Mouse (Mus musculus): ENCODE results near the gene Ripply3. TPM values are rescaled to one million over a fixed set of nuclear protein-coding genes. Genes with fewer than 3 reads are reported as not detected.

Ripply3 gene
- polyA plus RNA-seq, 1 experiment, result 3.6 TPM

- TF ChIP-seq CTCF (IDR thresholded peaks at IDR 0.05; ENCODE audit: control insufficient read depth, insufficient read depth, low read length) (no peak), POLR2A (IDR thresholded peaks at IDR 0.05; ENCODE audit: borderline replicate concordance, control insufficient read depth, low read depth, low read length) (no peak)
- no peak overlapping the region for H3K4me3 ChIP-seq (replicated peaks; ENCODE audit: control insufficient read depth, low read depth, low read length)
- no peaks in the 10 kb centered on the region; the same call in 1 of the 2 replicates for H3K4me1 ChIP-seq (ENCODE audit: control insufficient read depth, insufficient read depth, low read length)
- H3K27ac ChIP-seq (ENCODE audit: control insufficient read depth, insufficient read depth, low read depth, low read length, poor library complexity), result no peak overlapping the region
- 75% methylated on average over 1 of the region's 1 CpGs for WGBS
Measured at GRCm38 (mm10) chr16:94311416-94311815, 16.8 kb upstream of the Ripply3 start.

GRCm38 (mm10) chr16:94311931-94312330 is 16.3 kb upstream of the Ripply3 start:
- WGBS, result 77% methylated on average over 4 of the region's 4 CpGs
- Histone ChIP-seq H3K4me1 (ENCODE audit: control insufficient read depth, insufficient read depth, low read length) (no peaks in the 10 kb centered on the region; the same call in 1 of the 2 replicates), H3K4me3 (replicated peaks; ENCODE audit: control insufficient read depth, low read depth, low read length) (no peak overlapping the region), H3K27ac (ENCODE audit: control insufficient read depth, insufficient read depth, low read depth, low read length, poor library complexity) (no peak overlapping the region)
- no peak for TF ChIP-seq POLR2A (IDR thresholded peaks at IDR 0.05; ENCODE audit: borderline replicate concordance, control insufficient read depth, low read depth, low read length)
- TF ChIP-seq CTCF (IDR thresholded peaks at IDR 0.05; ENCODE audit: control insufficient read depth, insufficient read depth, low read length), result no peak

DNA sequence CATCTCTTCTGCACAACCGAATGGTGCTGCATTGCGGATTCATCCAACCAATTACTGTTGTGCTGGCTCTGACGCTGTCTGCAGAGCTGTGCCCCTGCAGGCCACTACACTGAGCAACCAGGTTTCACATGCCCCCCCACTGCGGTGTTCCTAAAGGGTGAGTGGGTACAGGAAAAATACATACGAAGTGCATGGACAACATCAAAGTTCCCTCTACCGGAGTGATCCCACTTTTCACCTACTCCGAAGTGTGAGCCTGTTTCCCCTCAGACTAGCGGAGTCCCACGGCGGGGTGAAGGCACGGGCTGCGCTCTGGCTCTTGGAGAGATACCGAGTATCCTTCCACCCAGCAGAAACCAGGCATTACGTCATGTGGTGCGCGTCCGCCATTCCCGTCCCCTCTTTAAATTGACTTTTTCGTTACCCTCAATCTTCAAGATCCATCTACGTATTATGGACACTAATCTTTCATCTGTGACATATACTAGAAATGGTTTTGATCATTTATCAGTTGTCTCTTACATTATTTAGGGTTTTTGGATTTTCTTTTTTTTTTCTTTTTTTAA is 15.5 kb upstream of the Ripply3 start:
- H3K4me3 ChIP-seq (replicated peaks; ENCODE audit: control insufficient read depth, low read depth, low read length), result peak overlapping the region; percentile 74
- 0% methylated on average over 20 of the region's 20 CpGs for WGBS
- no peaks in the 10 kb centered on the region; the same call in 1 of the 2 replicates for H3K4me1 ChIP-seq (ENCODE audit: control insufficient read depth, insufficient read depth, low read length)
- peak overlapping the region; percentile 85 for H3K27ac ChIP-seq (ENCODE audit: control insufficient read depth, insufficient read depth, low read depth, low read length, poor library complexity)
- 0 out of 2 replicates have a peak, but pooled peaks have one; percentile 37 for TF ChIP-seq POLR2A (IDR thresholded peaks at IDR 0.05; ENCODE audit: borderline replicate concordance, control insufficient read depth, low read depth, low read length)
- TF ChIP-seq CTCF (IDR thresholded peaks at IDR 0.05; ENCODE audit: control insufficient read depth, insufficient read depth, low read length), result no peak

GRCm38 (mm10) chr16:94313229-94314030 is 14.8 kb upstream of the Ripply3 start, which contains the start of gene Hlcs:
Gene Hlcs (minus strand): TSS chr16:94313571.
- peak; percentile 85 for TF ChIP-seq CTCF (IDR thresholded peaks at IDR 0.05; ENCODE audit: control insufficient read depth, insufficient read depth, low read length)
- peak; percentile 57; the same call in 1 of the 2 replicates for TF ChIP-seq POLR2A (IDR thresholded peaks at IDR 0.05; ENCODE audit: borderline replicate concordance, control insufficient read depth, low read depth, low read length)
- Histone ChIP-seq H3K4me3 (replicated peaks; ENCODE audit: control insufficient read depth, low read depth, low read length) (peak within 1 kb of the TSS; percentile 74), H3K27ac (ENCODE audit: control insufficient read depth, insufficient read depth, low read depth, low read length, poor library complexity) (peak within 1 kb of the TSS; percentile 95), H3K4me1 (ENCODE audit: control insufficient read depth, insufficient read depth, low read length) (no peaks in the 10 kb centered on the region; the same call in 1 of the 2 replicates)
- WGBS, result 1% methylated on average over 64 of the region's 64 CpGs

DNA sequence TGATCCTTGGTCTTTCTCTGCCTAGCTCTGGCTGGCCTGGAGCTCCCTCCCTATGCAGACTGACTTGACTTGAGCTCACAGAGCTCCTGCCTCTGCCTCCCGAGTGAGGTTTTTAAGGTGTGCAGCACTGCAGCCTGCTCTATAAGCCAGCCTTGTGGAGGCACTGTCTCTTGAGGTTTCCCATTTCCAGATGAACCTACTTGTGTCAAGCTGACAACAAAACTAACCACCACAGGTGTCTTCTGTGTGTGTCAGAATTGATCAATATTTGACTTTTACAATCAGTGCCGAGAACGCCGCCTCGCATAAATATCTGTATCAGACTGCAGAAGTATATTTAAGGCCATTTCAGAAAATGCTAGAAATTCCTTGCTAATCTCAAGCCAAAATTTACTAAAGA is 13.6 kb upstream of the Ripply3 start:
- no peak overlapping the region for H3K4me3 ChIP-seq (replicated peaks; ENCODE audit: control insufficient read depth, low read depth, low read length)
- TF ChIP-seq POLR2A (IDR thresholded peaks at IDR 0.05; ENCODE audit: borderline replicate concordance, control insufficient read depth, low read depth, low read length), result no peak
- no peak for TF ChIP-seq CTCF (IDR thresholded peaks at IDR 0.05; ENCODE audit: control insufficient read depth, insufficient read depth, low read length)
- no peak overlapping the region for H3K27ac ChIP-seq (ENCODE audit: control insufficient read depth, insufficient read depth, low read depth, low read length, poor library complexity)
- WGBS, result 91% methylated on average over 5 of the region's 5 CpGs
- H3K4me1 ChIP-seq (ENCODE audit: control insufficient read depth, insufficient read depth, low read length), result no peaks in the 10 kb centered on the region; the same call in 1 of the 2 replicates

DNA sequence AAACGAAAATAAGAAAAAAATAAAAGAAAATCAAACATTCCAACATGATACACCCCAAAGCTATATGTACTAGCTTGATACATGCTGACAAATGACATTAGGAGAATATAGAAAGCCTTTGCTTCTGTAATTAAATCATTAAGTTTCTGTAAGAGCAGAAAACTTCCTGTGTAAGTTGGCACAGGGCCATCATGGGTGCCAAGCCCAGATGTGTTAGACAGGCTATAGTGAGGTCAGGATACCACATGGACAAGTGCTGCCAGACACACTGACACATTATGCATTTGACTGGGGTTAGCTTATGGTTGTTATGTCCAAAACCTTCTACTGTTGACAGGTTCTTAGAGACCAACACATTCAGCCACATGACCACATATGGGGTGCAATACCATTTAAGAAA is 13.0 kb upstream of the Ripply3 start:
- Histone ChIP-seq H3K4me1 (ENCODE audit: control insufficient read depth, insufficient read depth, low read length) (no peaks in the 10 kb centered on the region; the same call in 1 of the 2 replicates), H3K27ac (ENCODE audit: control insufficient read depth, insufficient read depth, low read depth, low read length, poor library complexity) (no peak overlapping the region), H3K4me3 (replicated peaks; ENCODE audit: control insufficient read depth, low read depth, low read length) (no peak overlapping the region)
- 51% methylated on average over 1 of the region's 1 CpGs for WGBS
- TF ChIP-seq POLR2A (IDR thresholded peaks at IDR 0.05; ENCODE audit: borderline replicate concordance, control insufficient read depth, low read depth, low read length) (no peak), CTCF (IDR thresholded peaks at IDR 0.05; ENCODE audit: control insufficient read depth, insufficient read depth, low read length) (no peak)

DNA sequence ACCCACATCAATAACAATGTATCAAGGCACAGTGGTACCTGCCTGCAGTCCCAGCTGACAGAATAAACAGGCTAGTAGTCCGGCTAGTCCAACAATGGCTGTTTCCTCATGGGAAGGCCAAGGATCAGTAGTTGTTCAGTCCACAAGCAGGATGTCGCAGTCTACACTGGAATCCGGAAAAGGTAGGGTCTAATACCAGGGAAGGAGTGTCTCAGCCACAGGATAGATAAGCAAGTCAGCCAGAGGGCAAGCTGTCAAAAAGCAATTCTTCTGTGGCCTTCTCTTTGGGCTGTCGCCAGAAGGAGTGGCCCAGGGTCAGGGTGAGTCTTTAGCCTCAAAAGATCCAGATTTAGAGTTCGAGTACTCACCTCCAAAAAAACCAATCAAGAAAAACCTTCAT is 10.5 kb upstream of the Ripply3 start:
- WGBS, result 68% methylated on average over 5 of the region's 5 CpGs
- no peaks in the 10 kb centered on the region; the same call in 1 of the 2 replicates for H3K4me1 ChIP-seq (ENCODE audit: control insufficient read depth, insufficient read depth, low read length)
- no peak overlapping the region for H3K4me3 ChIP-seq (replicated peaks; ENCODE audit: control insufficient read depth, low read depth, low read length)
- H3K27ac ChIP-seq (ENCODE audit: control insufficient read depth, insufficient read depth, low read depth, low read length, poor library complexity), result no peak overlapping the region
- TF ChIP-seq POLR2A (IDR thresholded peaks at IDR 0.05; ENCODE audit: borderline replicate concordance, control insufficient read depth, low read depth, low read length) (no peak), CTCF (IDR thresholded peaks at IDR 0.05; ENCODE audit: control insufficient read depth, insufficient read depth, low read length) (no peak)

- H3K27ac ChIP-seq (ENCODE audit: control insufficient read depth, insufficient read depth, low read depth, low read length, poor library complexity), result no peak overlapping the region
- WGBS, result 46% methylated on average over 5 of the region's 5 CpGs
- no peaks in the 10 kb centered on the region for H3K4me1 ChIP-seq (ENCODE audit: control insufficient read depth, insufficient read depth, low read length)
- H3K4me3 ChIP-seq (replicated peaks; ENCODE audit: control insufficient read depth, low read depth, low read length), result no peak overlapping the region
- no peak for TF ChIP-seq POLR2A (IDR thresholded peaks at IDR 0.05; ENCODE audit: borderline replicate concordance, control insufficient read depth, low read depth, low read length)
- TF ChIP-seq CTCF (IDR thresholded peaks at IDR 0.05; ENCODE audit: control insufficient read depth, insufficient read depth, low read length), result no peak
Measured at GRCm38 (mm10) chr16:94320223-94320622, 8.0 kb upstream of the Ripply3 start.

Measured in bone marrow, adult 2 months (tissue).